Mouse (Mus musculus) thymus, adult 2 months (tissue): ENCODE data around the gene Ly6g5b. TPM values are rescaled to one million over a fixed set of nuclear protein-coding genes. Genes with fewer than 3 reads are reported as not detected.
A peak's percentile ranks its signal among the peaks of the same experiment; 100 is the strongest.

Experiments used
- DNase-seq: peaks from one replicate; pipeline ENCODE4 v3.0.0; 2021
- H3K27ac ChIP-seq: fragments of 200-500 bp; 2 replicates; pipeline ENCODE4 v1.5.1; 2012; ENCODE audit warnings: low read length, control low read depth; ENCODE audit not compliant: control insufficient read depth, insufficient read depth
- H3K27me3 ChIP-seq: fragments of 200-500 bp; 2 replicates; pipeline ENCODE4 v1.6.1; 2012; ENCODE audit warnings: mild to moderate bottlenecking, low read length, moderate library complexity, mixed read lengths; ENCODE audit not compliant: control insufficient read depth, insufficient read depth
- H3K36me3 ChIP-seq: fragments of 200-500 bp; 2 replicates; pipeline ENCODE4 v1.6.1; 2012; ENCODE audit warnings: mild to moderate bottlenecking, low read length, moderate library complexity; ENCODE audit not compliant: control insufficient read depth, insufficient read depth
- H3K4me1 ChIP-seq: fragments of 200-500 bp; replicated peaks from 2 replicates; pipeline ENCODE4 v1.6.1; 2012; ENCODE audit warnings: low read length; ENCODE audit not compliant: control insufficient read depth, insufficient read depth
- H3K4me3 ChIP-seq: fragments of 200-500 bp; 2 replicates; pipeline ENCODE4 v1.5.1; 2012; ENCODE audit warnings: mild to moderate bottlenecking, low read length, control low read depth, moderate library complexity; ENCODE audit not compliant: control insufficient read depth, insufficient read depth
- CTCF ChIP-seq: fragments of 200-500 bp; IDR thresholded peaks from 2 replicates; pipeline ENCODE4 v1.5.1; 2012; ENCODE audit warnings: mild to moderate bottlenecking, control low read depth, low read length, moderate library complexity, borderline replicate concordance; ENCODE audit not compliant: control insufficient read depth, poor library complexity, insufficient read depth; ENCODE audit errors: extremely low read depth
- POLR2A ChIP-seq: fragments of 200-500 bp; IDR thresholded peaks from 2 replicates; pipeline ENCODE4 v1.6.1; 2012; ENCODE audit warnings: mild to moderate bottlenecking, low read length, control low read depth, moderate library complexity; ENCODE audit not compliant: control insufficient read depth, poor library complexity, insufficient read depth; ENCODE audit errors: extremely low read depth
- WGBS: fragments of 180-500 bp; shearing (Covaris S2); methylation state at CpG from one replicate; pipeline ENCODE4 v1.1.7; 2018; 5-methylcytosine and 5-hydroxymethylcytosine counted together
- polyA plus RNA-seq: library from polyadenylated mRNA; depleted of rRNA; stranded (reverse); fragments of >200 nt; gene quantifications from 2 replicates; pipeline ENCODE4 v1.2.3, GENCODE M21; 2012; rRNA removed

The Ly6g5b gene
- 5.9 and 8.3 TPM in 2 replicates for polyA plus RNA-seq

- peaks cover 30% of the 10 kb centered on the region for H3K36me3 ChIP-seq
- H3K27ac ChIP-seq: no peak within 1 kb of the TSS
- H3K27me3 ChIP-seq: no peaks in the 10 kb centered on the region
- DNase-seq: peak; percentile 63
- TF ChIP-seq CTCF (peak; percentile 67; the same call in 1 of the 2 replicates), POLR2A (no peak)
- 70% methylated on average over 8 of the region's 8 CpGs for WGBS
- peaks cover 24% of the 10 kb centered on the region for H3K4me1 ChIP-seq
- no peak within 1 kb of the TSS for H3K4me3 ChIP-seq
These were observed at the start of gene Ly6g5b for GRCm38 (mm10) chr17:35115046-35116019. Ly6g5b (minus strand) TSS chr17:35115428.

GRCm38 (mm10) chr17:35164218-35164567, 49.0 kb upstream of the Ly6g5b start:
- H3K4me1 ChIP-seq: peaks cover 16% of the 10 kb centered on the region
- DNase-seq: peak; percentile 33
- H3K4me3 ChIP-seq: peak overlapping the region; percentile 90
- WGBS: under 1% methylated on average over 28 of the region's 28 CpGs
- no peaks in the 10 kb centered on the region for H3K27me3 ChIP-seq
- TF ChIP-seq POLR2A (no peak), CTCF (no peak)
- H3K36me3 ChIP-seq: peaks cover 26% of the 10 kb centered on the region
- peak overlapping the region; percentile 80 for H3K27ac ChIP-seq

- Histone ChIP-seq H3K4me1 (peaks cover 14% of the 10 kb centered on the region), H3K27me3 (no peaks in the 10 kb centered on the region), H3K4me3 (peak overlapping the region; percentile 90), H3K36me3 (peaks cover 33% of the 10 kb centered on the region), H3K27ac (peak overlapping the region; percentile 80; the same call in 1 of the 2 replicates)
- WGBS: 9% methylated on average over 8 of the region's 8 CpGs
- TF ChIP-seq CTCF (no peak), POLR2A (no peak)
- no peak for DNase-seq
These were observed 48.3 kb upstream of the Ly6g5b start for GRCm38 (mm10) chr17:35163326-35164081.

GRCm38 (mm10) chr17:35162730-35163129, 47.5 kb upstream of the Ly6g5b start:
- no peak overlapping the region for H3K27ac ChIP-seq
- H3K4me3 ChIP-seq: no peak overlapping the region
- no peak for TF ChIP-seq CTCF
- no peak for TF ChIP-seq POLR2A
- H3K4me1 ChIP-seq: peaks cover 14% of the 10 kb centered on the region
- no peaks in the 10 kb centered on the region for H3K27me3 ChIP-seq
- H3K36me3 ChIP-seq: peaks cover 41% of the 10 kb centered on the region
- WGBS: 56% methylated on average over 12 of the region's 12 CpGs
- no peak for DNase-seq

- H3K27ac ChIP-seq: no peak overlapping the region
- WGBS: 92% methylated on average over 14 of the region's 14 CpGs
- DNase-seq: no peak
- H3K4me1 ChIP-seq: peaks cover 14% of the 10 kb centered on the region
- TF ChIP-seq CTCF (no peak), POLR2A (no peak)
- H3K36me3 ChIP-seq: peaks cover 47% of the 10 kb centered on the region
- no peaks in the 10 kb centered on the region for H3K27me3 ChIP-seq
- H3K4me3 ChIP-seq: no peak overlapping the region
These were observed 46.9 kb upstream of the Ly6g5b start for GRCm38 (mm10) chr17:35162121-35162520.

- Histone ChIP-seq H3K27ac (no peak overlapping the region), H3K36me3 (peaks cover 54% of the 10 kb centered on the region), H3K4me3 (no peak overlapping the region), H3K27me3 (no peaks in the 10 kb centered on the region), H3K4me1 (peaks cover 12% of the 10 kb centered on the region)
- 91% methylated on average over 11 of the region's 11 CpGs for WGBS
- DNase-seq: no peak
- TF ChIP-seq CTCF (no peak), POLR2A (no peak)
These were observed 46.2 kb upstream of the Ly6g5b start for GRCm38 (mm10) chr17:35161421-35161820.
